Mouse (Mus musculus): ENCODE measurements around the gene Tspan4.

- no peak for TF ChIP-seq POLR2A (IDR thresholded peaks at IDR 0.05; ENCODE audit: low read depth, low read length)
- no peak for TF ChIP-seq CTCF (IDR thresholded peaks at IDR 0.05; ENCODE audit: extremely low read depth, insufficient read length, insufficient replicate concordance, low read depth, low read length)
Observed at GRCm38 (mm10) chr7:141457236-141457635, 17.8 kb upstream of the Tspan4 start.

All from small intestine, adult 2 months (tissue).